Mouse (Mus musculus): Measurements from ENCODE around the gene S100a9.

Gene S100a9

GRCm38 (mm10) chr3:90695613-90696012 is at the start of gene S100a9:
S100a9 (minus strand) TSS chr3:90695721.
- no peak for DNase-seq (ENCODE audit: low read depth, low spot score)

DNA sequence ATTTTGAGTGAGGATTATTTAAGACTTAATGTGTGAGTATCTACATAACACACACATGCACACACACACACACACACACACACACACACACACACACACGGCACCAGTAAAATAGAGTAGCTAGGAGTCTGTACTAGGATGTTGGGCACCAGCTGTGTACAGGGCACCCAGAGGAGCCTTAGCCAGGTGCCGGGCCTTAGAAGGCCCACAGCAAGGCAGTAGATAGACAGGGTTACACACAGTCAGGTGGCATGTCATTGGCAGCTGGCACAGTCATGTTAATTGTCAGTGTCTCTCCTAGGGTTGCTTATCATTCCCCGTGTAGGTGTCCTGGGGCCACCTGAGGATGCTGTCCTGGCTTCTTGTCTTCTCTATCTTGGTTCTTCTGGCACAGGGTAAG is 31.1 kb upstream of the S100a9 start, which contains the start of gene Pglyrp4:
Gene Pglyrp4, plus strand, starts transcription at position 301 of the 400 bp plus-strand sequence.
- DNase-seq (ENCODE audit: low read depth, low spot score) = no peak

GRCm38 (mm10) chr3:90709591-90710460 is 14.3 kb upstream of the S100a9 start:
- DNase-seq (ENCODE audit: low read depth, low spot score) = peak; percentile 87

GRCm38 (mm10) chr3:90708523-90709202 is 13.1 kb upstream of the S100a9 start:
- DNase-seq (ENCODE audit: low read depth, low spot score) = peak; percentile 10

DNA sequence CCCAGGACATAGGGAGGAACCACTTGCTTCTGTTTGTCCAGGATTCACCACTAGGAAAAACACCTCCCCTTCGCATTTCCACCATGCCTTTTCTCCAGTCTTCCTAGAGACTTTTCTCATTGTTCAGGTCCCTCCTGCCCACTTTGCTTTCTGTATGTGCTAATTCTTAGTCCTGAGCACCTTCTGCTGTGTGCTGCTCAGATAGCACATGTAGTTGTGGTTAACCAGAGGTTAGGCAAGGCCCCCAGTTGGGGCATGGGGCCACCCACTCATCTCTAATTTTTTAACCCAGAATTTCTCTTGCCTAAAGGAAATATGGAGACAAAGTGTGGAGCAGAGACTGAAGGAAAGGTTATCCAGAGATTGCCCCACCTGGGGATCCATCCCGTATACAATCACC is 6.7 kb upstream of the S100a9 start:
- no peak for DNase-seq (ENCODE audit: low read depth, low spot score)

GRCm38 (mm10) chr3:90693496-90693895 is 2.0 kb downstream of the S100a9 start:
- DNase-seq (ENCODE audit: low read depth, low spot score) = no peak

GRCm38 (mm10) chr3:90686835-90687234 is 8.7 kb downstream of the S100a9 start:
- no peak for DNase-seq (ENCODE audit: low read depth, low spot score)

- no peak for DNase-seq (ENCODE audit: low read depth, low spot score)
Measured at GRCm38 (mm10) chr3:90683929-90684328, 11.6 kb downstream of the S100a9 start.

- no peak for DNase-seq (ENCODE audit: low read depth, low spot score)
Measured at GRCm38 (mm10) chr3:90678656-90679055, 16.9 kb downstream of the S100a9 start.

- peak; percentile 27 for DNase-seq (ENCODE audit: low read depth, low spot score)
Measured at GRCm38 (mm10) chr3:90668846-90669245, 26.7 kb downstream of the S100a9 start, which contains the start of gene S100a8. S100a8 (plus strand) TSS chr3:90668978.

- peak; percentile 7 for DNase-seq (ENCODE audit: low read depth, low spot score)
Measured at GRCm38 (mm10) chr3:90664219-90664618, 31.3 kb downstream of the S100a9 start.

- no peak for DNase-seq (ENCODE audit: low read depth, low spot score)
Measured at GRCm38 (mm10) chr3:90659364-90660044, 36.0 kb downstream of the S100a9 start.

DNA sequence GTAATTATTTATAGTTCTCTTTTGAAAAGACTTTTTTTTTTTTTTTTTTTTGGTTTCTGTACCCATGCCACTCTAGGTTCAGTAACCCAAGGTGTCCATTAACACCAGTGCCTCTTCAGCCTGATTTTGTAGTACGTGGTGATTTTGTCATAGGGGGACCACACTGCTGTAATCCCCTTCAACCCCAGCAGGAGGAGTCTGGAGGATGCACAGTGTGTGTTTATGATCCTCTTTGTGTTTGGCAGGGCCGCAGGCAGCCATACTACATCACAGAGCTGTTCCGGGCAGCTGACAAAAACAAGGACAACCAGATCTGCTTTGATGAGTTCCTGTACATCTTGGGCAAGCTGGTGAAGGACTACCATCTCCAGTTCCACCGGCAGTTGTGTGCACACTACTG is 38.1 kb downstream of the S100a9 start:
- no peak for DNase-seq (ENCODE audit: low read depth, low spot score)

- no peak for DNase-seq (ENCODE audit: low read depth, low spot score)
Measured at GRCm38 (mm10) chr3:90653717-90654116, 41.8 kb downstream of the S100a9 start, which contains the start of gene S100a7a. S100a7a (plus strand) TSS chr3:90654017.

- peak; percentile 76 for DNase-seq (ENCODE audit: low read depth, low spot score)
Measured at GRCm38 (mm10) chr3:90652878-90653508, 42.5 kb downstream of the S100a9 start.

GRCm38 (mm10) chr3:90649832-90650231 is 45.7 kb downstream of the S100a9 start:
- DNase-seq (ENCODE audit: low read depth, low spot score) = no peak

DNA sequence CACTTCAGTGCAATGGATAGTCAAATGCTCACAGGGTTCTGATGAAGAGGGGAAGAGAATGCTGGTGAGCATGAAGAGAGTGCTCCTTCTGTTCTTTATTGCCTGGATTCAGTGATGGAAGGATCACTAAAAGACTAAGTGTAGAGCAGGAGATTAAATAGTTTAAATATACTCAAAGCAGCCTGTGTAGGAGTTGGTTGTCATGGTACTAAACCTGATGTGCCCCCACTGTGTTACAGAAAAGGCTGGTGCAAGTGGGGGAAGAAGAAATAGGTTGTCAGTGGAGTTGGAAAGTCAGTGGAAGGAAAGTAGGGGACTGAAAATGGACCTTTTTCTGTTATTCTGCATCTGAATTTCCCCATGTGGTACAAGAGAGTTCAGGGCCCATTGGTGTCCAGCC is 46.5 kb downstream of the S100a9 start:
- DNase-seq (ENCODE audit: low read depth, low spot score) = no peak

DNA sequence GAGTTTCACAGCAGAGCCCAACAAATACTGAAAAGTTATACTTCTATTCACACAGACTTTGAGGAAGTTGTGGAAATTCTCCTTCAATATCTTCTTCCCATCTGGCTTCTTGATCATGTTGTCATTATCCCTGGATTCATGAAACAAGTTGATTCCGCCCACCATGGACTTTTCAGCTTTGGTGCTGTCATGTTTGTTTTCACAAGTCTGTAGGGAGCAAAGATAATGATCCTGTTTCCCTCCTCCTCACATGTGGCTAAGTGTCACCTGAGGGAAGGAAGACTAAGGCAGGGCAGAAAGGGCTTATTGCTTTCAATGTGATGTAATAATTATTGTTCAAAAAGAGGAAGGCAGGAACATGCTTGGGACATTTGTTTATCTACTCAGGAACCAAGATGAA is 48.2 kb downstream of the S100a9 start:
- no peak for DNase-seq (ENCODE audit: low read depth, low spot score)

DNA sequence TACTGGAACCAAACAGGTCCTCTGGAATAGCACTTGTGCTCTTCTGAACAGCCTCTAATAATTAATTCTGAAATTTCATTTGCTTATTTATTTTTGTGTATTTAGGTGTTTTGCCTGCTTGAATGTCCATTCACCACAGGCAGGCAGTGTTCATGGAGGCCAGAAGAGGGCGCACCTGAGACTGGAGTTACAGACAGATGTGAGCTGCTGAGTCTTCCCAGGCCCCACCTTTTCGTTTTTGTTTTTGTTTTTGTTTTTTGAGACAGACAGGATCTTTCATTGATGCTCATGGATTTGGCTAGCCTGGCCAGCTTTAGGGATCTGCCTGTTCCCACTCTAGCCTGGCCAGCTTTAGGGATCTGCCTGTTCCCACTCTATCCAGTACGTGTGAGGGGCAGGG is 51.3 kb downstream of the S100a9 start:
- no peak for DNase-seq (ENCODE audit: low read depth, low spot score)
